Mouse (Mus musculus) cortical plate, adult 2 months (tissue): Measurements from ENCODE around the gene Pacsin2.

ENCODE experiments used
- CTCF ChIP-seq: fragments of 200-500 bp; IDR thresholded peaks from 2 replicates; pipeline ENCODE4 v1.5.1; 2011; ENCODE audit warnings: mild to moderate bottlenecking, control low read depth, low read length; ENCODE audit not compliant: insufficient read depth; ENCODE audit errors: extremely low read depth
- POLR2A ChIP-seq: fragments of 200-500 bp; IDR thresholded peaks from 2 replicates; pipeline ENCODE4 v1.6.1; 2011; ENCODE audit warnings: mild to moderate bottlenecking, low read length, control low read depth; ENCODE audit not compliant: insufficient read depth; ENCODE audit errors: extremely low read depth

DNA sequence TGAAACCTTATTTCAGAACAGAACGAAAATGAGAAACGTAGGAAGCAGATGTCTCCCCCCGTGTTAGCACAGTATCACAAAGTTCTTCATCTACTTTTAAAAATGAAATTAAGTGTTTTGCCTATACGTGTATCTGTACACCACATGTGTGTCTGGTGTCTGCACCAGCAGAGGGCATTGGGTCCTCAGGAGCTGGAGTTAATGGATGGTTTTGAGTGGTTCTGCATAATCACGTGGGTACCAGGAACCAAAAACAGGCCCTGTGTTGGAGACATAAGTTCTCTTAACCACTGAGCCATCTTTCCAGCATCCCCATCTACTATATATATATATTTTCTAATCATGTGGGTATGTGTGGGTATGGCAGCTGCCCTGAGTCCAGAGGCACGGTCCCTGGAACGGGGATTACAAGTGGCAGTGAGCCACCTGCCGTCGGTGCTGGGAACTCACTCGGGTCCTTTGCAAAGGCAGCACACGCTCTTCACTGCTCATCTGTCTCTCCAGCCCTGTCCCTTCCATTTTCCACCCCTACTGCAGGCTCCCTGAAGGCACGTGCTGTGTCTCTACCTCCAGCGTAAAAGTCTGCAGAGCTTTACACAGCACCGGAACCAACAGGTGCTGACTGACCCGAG lies 118.4 kb downstream of the Pacsin2 start:
- TF ChIP-seq CTCF (no peak), POLR2A (no peak)
